Mouse (Mus musculus) spleen, postnatal 0 days (tissue): Measurements from ENCODE around the gene Fam196b. TPM values are rescaled to one million over a fixed set of nuclear protein-coding genes. Genes with fewer than 3 reads are reported as not detected.

ENCODE experiments used
- polyA plus RNA-seq: library from polyadenylated mRNA; unstranded; fragments of >200 nt; fragmentation: Nextera tagmentation; extraction: Ambion mirVana; gene quantifications from 2 replicates; pipeline ENCODE4 v1.2.1, GENCODE M21; 2015

Gene Fam196b
- 0.61 and 0.70 TPM in 2 replicates for polyA plus RNA-seq

DNA sequence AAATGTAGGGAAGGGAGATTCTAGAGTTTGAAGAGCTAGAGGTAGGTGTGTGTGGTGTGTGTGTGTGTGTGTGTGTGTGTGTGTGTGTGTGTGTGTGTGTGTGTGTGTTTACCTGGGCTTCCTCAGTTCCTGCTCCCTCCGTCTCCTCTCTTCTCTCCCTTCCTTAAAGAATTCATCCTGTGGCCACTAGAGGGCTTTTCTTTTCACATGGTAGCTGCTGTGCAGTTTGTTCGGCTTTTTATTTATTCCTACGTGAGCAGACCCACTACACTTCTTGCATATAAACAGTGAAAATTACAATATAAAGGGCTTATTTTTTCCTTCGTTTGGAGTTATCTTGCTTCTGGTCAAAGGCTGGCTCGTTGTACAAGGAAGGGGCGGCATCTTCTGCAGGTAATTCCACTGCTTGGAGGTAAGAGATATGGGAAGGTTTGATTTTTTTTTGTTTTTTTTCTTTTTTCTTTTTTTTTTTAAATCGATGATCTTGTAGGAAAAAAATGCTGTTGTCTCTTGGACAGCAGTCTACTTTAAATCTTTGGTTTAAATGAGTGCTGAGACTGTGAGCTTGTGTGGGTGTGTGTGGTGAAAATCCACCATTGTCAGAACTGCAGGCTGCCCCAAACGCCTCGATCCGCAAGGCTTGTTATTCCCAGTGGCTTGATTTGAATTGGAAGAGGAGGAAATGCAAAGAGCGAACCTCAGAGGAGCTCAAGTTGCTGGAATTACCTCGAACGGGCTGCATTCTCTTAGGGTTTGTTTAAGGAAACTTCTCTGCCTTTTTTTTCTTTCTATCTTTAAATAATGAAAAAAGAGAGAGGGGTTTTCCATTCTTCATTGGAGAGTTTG lies at the start of gene Fam196b:
TSS of gene Fam196b (plus strand) at position 289 of the 846 bp plus-strand sequence.

Other genes starting within 250 kb of the Fam196b start
- gene 4930469K13Rik, start 216.3 kb upstream of the Fam196b start, polyA plus RNA-seq = not detected in 2 replicates
- gene Foxi1, start 106.7 kb upstream of the Fam196b start, polyA plus RNA-seq = not detected in 2 replicates